ENCODE assay signal across 22 mouse cellular contexts in the genomic region with DNA sequence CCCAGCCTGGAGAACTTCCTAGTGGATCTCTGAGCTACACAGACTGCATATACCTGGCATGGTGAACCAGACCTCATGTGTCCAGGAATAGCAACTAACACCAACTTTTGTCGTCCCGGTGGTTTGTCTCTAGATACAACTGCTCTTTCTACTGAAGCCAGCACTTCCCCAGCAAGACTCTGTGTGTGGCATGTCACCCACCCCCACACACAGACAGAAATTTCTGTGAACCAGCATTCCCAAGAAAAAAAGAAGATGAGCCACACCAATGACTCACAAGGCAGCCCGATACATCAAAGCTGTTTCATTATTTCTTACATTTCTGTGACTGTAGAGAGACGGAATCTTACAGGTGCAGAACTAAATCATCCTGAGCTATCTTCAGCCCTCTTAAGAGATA. TPM values are rescaled to one million over a fixed set of nuclear protein-coding genes. Genes with fewer than 3 reads are reported as not detected.
DNase-seq lines count a peak whose midpoint lies in the region; TF ChIP-seq lines count a peak whose summit lies in the region.
"Had no signal": no experiment of that assay in that cellular context is flagged by ENCODE, and none has a peak within 500 bp of the region (broad histone marks: within the 10 kb centered on the region; RNA-seq: fewer than 3 reads in every experiment).

No protein-coding gene starts in this region.

- TF ChIP-seq CTCF in left cerebral cortex, adult 2 months (IDR thresholded peaks at IDR 0.05), result no peak

- intact Hi-C loops in left cerebral cortex, adult 2 months (cut with DNase I), result loop anchor here (1.0 to 5.0 kb wide), 2 partner anchors 52 to 88 kb away; partner anchors contain the start of gene Agpat3
- intact Hi-C loops in left cerebral cortex, postnatal 10 days (cut with DNase I), result no loop called here
- intact Hi-C loops in gastrocnemius, postnatal 14 days (cut with DNase I; ENCODE audit: low total_unique reads), result no loop called here

- no peak overlapping the region for H3K4me3 ChIP-seq in left cerebral cortex, adult 2 months
- H3K4me3 ChIP-seq: erythroblast, embryonic 14.5 days; forebrain, embryonic 15.5 days; heart, embryonic 12.5 days; limb, embryonic 12.5 days; liver, embryonic 13.5 days; lung, embryonic 15.5 days; midbrain, embryonic 12.5 days; neural tube, embryonic 15.5 days had no signal

- H3K27ac ChIP-seq in left cerebral cortex, adult 2 months, result peak overlapping the region; percentile 2; the same call in 1 of the 2 replicates
- H3K27ac ChIP-seq: forebrain, embryonic 15.5 days; kidney, postnatal 0 days; limb, embryonic 12.5 days; liver, embryonic 13.5 days; lung, embryonic 15.5 days; macrophage; midbrain, embryonic 12.5 days; neural tube, embryonic 15.5 days had no signal

- DNase-seq in adrenal gland, adult (ENCODE audit: inconsistent age in 2 of 2, low spot score in 1 of 2), result peak; percentile 52 to 86
- DNase-seq in adrenal gland, adult 8-10 months, result no peak
- DNase-seq in left cerebral cortex, adult 2 months (ENCODE audit: extremely low spot score in 1 of 2, low spot score in 2 of 2), result peak; percentile 47 to 51
- DNase-seq in left cerebral cortex, postnatal 10 days (ENCODE audit: extremely low spot score in 1 of 2, low spot score in 2 of 2), result no peak
- DNase-seq in 3T3-L1 (ENCODE audit: low read depth, low spot score), result peak; percentile 33
- DNase-seq in induced T-regulatory cell, adult 2 months (ENCODE audit: low read depth), result peak; percentile 50
- DNase-seq in gastrocnemius, postnatal 14 days, result no peak
- no peak for DNase-seq in gastrocnemius, postnatal 25 days
- DNase-seq: cerebellum, adult 18-20 months; gastrocnemius, postnatal 36 days; heart, postnatal 36 days; kidney, adult 11 months; liver, embryonic 13.5 days had no signal

RNA-seq across cellular contexts. Expression of gene Agpat3, which starts 52.2 kb away (rescaled TPM):
- 100 to 1,000 TPM; 228 to 370 (median 267) TPM for total RNA-seq in adrenal gland, adult 8-10 months (2022)
- 100 to 1,000 TPM; 246 to 255 TPM for total RNA-seq in left cerebral cortex, adult 2 months (2021)
- 100 to 1,000 TPM; 251 to 263 TPM for total RNA-seq in left cerebral cortex, postnatal 10 days (2021)
- 100 to 1,000 TPM; 160 to 164 TPM for total RNA-seq in gastrocnemius, postnatal 14 days (2021)
- total RNA-seq in gastrocnemius, postnatal 25 days (2021), result 100 to 1,000 TPM; 120 to 123 TPM

RNA-seq across cellular contexts. Expression of gene Trappc10, which starts 55.6 kb away (rescaled TPM):
- 10 to 100 TPM; 59.1 to 66.4 (median 60.2) TPM for total RNA-seq in adrenal gland, adult 8-10 months (2022)
- total RNA-seq in left cerebral cortex, adult 2 months (2021), result 10 to 100 TPM; 86.7 to 88.6 TPM
- total RNA-seq in left cerebral cortex, postnatal 10 days (2021), result 10 to 100 TPM; 81.8 to 84.3 TPM
- total RNA-seq in gastrocnemius, postnatal 14 days (2021), result 10 to 100 TPM; 30.3 to 31.7 TPM
- 10 to 100 TPM; 31.0 to 32.9 TPM for total RNA-seq in gastrocnemius, postnatal 25 days (2021)

Comparison
In these comparisons a context has a peak if more than half of its experiments do, and no peak if none do; other contexts are left out.
1. DNase-seq: peak in adrenal gland, adult (2 of 2), left cerebral cortex, adult 2 months (2 of 2), 3T3-L1 (single experiment) and induced T-regulatory cell, adult 2 months (single experiment); none in adrenal gland, adult 8-10 months (single experiment), left cerebral cortex, postnatal 10 days (0 of 2), gastrocnemius, postnatal 14 days (single experiment) and gastrocnemius, postnatal 25 days (single experiment).